Mouse (Mus musculus) Muller cell, postnatal 12 days (primary cell): ENCODE data around the gene Reps2.

Experiments used
- DNase-seq: peaks from one replicate; pipeline ENCODE4 v3.0.0-alpha.2; 2015; ENCODE audit errors: inconsistent ontology term

The Reps2 gene

GRCm38 (mm10) chrX:162590145-162590790, 53.2 kb downstream of the Reps2 start:
- DNase-seq = peak; percentile 7

GRCm38 (mm10) chrX:162589173-162589805, 54.2 kb downstream of the Reps2 start:
- no peak for DNase-seq

DNA sequence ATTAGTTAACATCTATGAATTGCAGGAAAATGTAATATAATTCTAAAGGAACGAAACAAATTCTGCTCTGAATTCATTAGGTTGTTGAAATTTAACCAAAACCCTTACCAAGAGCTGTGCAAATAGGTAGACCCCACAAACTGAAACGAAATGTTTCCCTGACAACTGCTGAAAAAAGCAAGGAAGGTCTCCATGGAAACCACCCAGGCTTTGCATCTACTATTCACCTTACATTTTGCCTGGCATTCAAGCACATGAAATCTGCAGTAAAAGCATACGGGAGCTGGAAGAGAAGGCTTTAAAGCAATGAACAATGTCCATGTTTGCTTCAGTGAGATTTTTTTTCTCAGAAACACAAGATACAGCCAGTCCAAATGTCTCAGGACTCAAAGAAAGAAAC, 59.1 kb downstream of the Reps2 start:
- no peak for DNase-seq

DNA sequence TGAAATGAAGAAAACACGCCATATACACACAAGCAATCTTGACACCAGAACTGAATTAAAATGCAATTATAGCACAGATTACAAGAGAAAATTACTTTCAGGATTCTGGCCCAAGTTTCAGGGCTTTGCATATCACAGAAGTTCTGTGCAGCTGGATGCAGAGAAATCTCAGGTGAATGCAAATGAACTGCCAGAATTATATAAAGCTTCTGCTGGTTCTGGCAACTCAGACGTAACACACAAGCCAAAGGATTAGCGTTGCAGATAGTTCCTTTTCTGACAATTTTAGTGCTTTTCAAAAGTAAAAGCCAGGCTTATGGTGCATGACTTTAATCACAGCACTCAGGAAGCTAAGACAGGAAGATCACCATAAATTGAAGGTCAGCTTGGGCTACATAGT, 62.9 kb downstream of the Reps2 start:
- no peak for DNase-seq

DNA sequence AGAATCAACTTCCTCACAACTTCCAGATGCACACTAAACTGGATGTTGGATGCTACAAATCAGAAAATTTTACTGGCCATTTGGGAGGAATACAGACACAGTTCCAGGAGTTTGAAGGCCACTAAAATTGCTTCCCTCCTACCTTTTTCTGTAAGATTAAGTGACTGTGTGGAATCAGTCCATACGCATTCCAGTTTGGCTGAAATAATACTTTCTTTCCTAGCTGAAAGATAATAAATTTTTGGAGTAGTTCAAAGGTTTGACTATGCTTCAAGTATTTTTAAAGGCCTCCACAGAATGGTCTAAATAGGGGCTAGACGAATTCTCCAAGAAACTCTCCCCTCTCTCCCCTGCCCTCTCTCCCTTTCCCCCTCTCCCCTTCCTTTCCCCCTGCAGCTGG, 75.0 kb downstream of the Reps2 start:
- no peak for DNase-seq

DNA sequence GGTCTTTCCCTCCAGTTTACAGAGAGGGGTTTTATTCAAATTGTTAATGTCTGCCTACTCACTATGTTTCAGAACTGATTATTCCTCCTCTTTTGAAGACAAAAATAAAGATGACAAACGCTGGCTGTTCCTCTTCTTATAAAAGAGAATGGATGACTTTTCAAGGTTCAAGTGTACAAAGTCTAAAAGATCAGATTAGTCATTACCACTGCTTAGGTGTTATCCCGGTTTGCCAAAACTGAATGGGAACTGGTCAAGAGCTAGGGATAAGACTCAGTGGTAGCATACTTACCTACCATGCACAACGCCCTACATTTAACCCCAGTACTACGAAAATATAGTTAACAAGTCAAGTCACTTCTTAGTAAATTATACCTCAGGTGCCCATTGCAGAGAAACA, 77.9 kb downstream of the Reps2 start:
- no peak for DNase-seq

GRCm38 (mm10) chrX:162556459-162556841, 87.0 kb downstream of the Reps2 start:
- DNase-seq = peak; percentile 40

DNA sequence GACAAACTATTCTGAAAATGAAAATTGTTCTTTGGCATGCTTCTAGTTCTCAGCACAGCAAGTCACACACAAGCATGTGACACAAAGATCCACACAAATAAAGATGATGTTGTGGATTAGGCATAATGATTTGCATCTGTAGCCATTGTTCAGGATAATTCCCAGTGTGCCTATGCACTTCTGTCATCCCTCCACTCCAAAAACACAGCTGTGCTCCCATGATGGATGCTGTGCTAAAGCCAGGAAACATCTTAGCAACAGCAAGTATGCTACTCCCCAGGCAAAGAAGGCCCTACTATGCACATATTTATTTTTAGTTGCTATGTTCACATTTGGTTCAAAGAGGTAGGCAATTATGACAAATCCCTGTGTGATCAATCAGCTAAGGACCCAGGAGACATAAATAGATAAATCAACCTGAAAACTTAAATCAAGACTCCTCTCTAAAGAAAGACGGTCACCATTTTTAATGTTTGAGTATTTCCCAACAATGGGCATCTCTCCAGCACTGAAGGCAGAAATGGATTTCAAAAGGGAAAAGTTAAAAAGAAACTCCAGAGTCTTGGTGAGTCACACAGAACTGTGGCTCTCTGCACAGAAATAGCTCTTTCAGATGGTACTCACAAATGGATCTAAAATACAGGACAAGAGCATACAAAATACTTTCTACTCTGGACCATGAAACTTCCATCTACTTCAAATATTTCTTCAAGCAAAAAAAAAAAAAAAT, 87.6 kb downstream of the Reps2 start:
- peak; percentile 47 for DNase-seq

- DNase-seq = peak; percentile 66
Observed at GRCm38 (mm10) chrX:162554513-162554912, 88.9 kb downstream of the Reps2 start.

DNA sequence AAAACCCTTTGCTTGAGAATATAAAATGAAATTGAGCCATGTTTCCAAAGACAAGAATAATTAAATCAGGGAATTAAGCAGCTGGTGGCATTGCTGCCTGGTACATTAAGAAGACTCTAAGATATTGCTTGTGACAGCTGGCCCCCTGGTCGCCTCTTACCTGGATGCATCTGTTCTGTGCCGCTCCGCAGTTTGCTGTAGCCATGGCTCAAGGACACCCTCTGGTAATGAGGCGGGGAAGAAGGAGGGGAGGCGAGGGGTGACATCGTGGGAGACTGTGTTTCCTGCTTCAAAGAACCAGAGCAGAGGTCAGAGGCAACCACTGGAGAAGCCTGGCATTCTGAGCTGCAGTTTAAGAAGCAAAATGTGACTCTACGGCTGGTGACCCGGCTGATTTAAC, 91.1 kb downstream of the Reps2 start:
- no peak for DNase-seq

DNA sequence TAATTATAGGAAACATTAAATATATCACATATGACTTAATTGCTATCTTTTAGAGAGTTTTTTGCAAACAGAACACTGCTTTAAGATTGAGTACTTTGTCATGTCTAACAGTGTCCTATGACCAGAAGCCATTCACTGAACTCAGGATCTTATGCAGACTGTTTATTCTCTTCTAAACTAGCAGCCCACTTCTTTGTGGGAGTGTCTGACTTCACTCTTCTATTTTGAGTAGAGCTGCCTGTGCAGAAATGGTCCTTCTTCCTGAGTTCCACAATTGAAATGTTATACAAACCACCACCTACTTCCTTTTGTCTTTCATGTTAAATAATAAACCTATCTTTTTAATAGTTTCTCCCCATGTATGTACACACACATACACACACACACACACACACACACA, 98.4 kb downstream of the Reps2 start:
- no peak for DNase-seq

DNA sequence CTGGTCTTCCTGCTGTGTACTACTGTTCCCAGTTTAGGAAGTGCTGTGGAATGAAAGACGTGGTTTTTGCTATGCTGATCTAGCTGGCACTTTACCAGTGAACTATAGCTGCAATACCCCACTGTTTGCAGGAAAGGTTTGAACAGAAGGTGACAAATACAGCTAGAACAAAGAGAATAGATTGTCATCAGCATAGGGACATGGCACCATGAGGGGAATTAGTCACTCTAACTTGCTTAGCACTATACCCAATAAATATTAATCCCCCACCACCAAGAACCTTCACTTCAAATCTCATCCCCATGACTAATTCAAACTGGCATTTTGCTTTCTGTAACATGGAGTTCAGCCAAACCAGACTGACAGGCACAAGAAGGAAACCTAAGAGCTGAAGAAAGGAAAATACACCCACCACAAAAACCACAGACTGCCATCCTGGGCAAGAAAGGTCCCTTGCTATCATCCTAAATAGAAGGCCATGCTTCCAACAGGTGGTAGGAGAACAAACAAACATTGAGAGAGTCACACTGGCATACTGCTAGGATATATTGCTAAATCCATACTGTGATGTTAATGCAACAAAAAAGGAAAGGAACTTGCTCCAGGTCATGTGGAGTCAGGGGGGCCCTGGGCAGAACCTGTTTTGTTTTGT, 100.7 kb downstream of the Reps2 start:
- peak; percentile 63 for DNase-seq

DNA sequence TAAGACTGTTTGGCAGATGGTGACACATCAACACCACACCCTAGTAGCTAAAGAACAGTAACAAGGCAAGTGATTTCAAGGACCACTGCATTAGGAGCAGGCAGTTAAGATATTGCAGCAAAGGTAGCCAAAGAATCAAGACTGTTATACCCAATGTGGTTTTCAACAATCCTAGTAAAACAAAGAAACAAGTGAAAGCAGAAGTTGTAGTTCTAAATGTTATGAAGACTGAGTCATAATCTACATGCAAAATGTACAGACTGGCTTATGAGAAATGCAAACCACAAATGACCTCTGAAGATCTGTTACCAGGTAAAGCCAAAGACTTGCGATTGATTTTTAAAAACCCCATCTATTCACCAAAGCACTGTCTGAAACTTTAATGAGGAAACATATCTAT, 101.5 kb downstream of the Reps2 start:
- DNase-seq = no peak

GRCm38 (mm10) chrX:162531016-162531415, 112.4 kb downstream of the Reps2 start:
- no peak for DNase-seq

DNA sequence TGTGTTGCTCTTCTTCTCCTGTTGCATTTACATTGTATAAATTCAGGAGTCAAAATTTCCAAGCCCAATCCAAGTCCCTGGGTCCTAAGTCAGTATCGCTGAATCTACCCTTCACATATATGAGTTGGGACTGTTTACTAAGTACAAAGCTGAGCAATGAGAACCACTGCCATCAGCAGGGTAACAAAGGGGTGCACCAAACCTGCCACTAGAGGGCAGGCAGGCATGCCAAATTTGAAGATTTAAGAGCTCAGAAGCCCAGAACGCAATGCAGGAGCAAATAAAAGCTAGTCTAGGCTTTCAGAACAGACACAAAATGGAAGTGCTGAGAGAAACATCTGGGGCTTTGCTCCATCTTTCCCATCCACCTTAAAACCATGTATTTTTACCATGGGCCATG, 116.2 kb downstream of the Reps2 start:
- no peak for DNase-seq

- DNase-seq = no peak
Observed at GRCm38 (mm10) chrX:162521831-162522514, 121.5 kb downstream of the Reps2 start.

- DNase-seq = no peak
Observed at GRCm38 (mm10) chrX:162521197-162521596, 122.3 kb downstream of the Reps2 start.

DNA sequence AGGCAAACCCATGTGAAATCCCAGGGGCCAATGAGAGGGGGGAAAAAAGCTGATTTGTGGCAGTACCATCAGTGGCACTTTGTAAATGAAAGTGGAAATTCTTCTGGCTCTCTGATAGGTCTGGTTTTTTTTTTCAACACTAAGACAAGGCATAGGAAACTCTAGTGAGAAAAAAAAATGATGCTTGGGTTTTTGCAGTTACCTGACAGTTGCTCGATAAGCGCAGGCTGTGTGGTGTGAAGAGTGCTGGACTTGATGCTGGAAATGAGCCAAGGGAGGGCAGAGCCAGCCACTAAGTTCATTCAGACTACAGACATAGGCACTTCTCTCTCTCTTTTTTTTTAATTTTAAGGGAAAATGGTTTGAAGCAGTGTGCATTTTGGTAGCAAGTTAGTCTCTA, 123.1 kb downstream of the Reps2 start:
- no peak for DNase-seq

GRCm38 (mm10) chrX:162510426-162510980, 132.9 kb downstream of the Reps2 start:
- peak; percentile 52 for DNase-seq

DNA sequence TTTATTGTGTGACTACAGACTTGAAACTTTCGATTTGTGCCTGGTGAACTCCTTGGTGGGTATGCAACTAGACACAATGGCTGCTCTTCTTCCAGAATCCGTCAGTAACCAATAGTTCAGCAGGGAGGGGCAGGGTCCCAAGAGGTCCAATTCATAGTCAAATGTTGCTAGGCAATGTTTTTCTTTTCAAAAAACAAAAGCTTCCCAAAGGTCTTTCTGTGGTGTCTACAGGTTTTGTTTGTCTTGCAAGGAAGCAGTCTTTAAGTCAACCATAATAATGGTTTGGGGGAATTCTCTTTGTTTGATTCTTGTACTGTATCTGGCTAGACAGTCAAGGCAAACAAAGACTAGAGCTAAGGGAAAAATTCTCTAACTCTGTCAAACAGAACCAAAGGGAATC, 138.3 kb downstream of the Reps2 start:
- no peak for DNase-seq

DNA sequence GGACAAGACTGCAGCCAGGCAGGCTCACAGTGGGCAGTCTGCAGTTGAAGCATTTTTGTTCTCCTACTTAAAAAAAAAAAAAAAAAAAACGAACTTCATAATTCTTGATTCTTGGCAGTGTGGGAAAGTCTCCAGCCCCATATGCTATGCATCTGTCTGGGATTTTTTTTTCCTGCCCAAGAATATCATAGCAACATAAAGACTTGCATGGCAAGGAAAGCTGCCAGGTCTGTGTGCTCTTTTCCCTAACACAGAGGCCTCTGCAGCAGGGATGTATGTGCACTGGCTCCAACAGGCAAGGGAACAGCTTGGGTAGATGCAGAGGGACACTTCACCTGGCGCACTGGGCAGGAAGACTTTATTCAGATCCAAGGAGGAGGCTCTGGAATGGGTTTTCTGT, 140.0 kb downstream of the Reps2 start:
- no peak for DNase-seq

DNA sequence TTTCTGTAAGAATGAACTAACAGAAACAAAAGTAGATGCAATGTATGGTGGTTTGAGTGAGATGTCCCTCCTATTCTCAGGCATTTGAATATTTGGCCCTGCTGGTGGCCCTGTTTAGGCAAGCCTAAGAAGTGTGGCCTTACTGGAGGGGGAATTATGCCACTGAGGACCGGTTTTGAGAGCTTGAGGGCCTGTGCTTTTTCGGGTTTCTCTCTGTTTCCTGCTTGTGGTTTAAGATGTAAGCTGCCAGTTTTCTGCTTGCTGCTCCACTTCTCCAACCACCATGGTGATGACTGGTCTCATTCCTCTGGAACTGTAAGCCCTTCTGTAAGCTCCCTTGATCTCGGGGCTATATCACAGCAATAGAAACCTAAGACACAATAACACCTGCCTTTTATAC, 142.5 kb downstream of the Reps2 start:
- no peak for DNase-seq
